Mouse (Mus musculus) spleen, postnatal 14 days (tissue): ENCODE data around the gene Tnfrsf25.

ENCODE experiments used
- DNase-seq, 2 experiments: peaks; one replicate each; pipeline ENCODE4 v3.0.0; 2021 to 2022; ENCODE audit warnings: low spot score in 2 of 2

The Tnfrsf25 gene

DNA sequence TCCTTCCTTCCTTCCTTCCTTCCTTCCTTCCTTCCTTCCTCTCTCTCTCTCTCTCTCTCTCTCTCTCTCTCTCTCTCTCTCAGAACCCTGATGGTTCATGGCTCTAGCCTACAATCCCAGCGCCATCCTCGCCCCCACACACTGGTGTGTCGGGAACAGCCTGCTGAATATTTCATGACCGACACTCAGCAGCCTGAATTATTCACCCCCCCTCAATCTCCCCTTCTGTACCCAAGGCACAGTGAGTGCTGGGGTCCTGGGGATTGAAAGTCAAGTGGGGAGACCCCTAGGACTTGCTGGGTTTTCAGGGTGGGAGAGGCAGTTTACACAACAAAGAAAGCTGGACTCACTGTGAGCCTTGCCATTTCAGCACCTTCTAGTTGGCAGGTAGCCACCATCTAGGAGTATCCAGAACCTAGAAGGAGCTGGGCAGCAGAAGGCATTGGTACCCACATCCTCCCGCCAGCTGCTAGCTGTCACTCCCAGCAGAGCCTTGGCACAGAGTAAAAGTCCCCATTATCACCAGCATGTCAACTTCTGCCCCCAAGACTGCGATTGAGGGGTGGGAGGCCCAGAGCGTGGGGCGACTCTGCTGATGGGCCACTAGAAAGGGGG is 25.9 kb downstream of the Tnfrsf25 start:
- no peak for DNase-seq

DNA sequence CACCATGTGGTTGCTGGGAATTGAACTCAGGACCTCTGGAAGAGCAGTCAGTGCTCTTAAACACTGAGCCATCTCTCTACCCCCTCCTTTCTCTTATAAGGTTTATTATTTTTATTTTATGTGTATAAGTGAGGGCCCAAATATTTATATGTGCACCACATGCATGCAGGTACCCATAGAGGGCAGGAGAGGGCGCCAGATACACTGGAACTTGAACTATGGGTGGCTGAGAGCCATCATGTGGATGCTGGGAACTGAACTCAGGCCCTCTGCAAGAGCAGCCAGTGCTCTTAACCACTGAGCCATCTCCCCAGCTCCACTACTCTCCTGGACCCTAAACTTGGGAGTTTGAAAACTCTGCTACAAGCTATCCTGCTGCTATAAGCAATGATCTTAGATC is 27.9 kb downstream of the Tnfrsf25 start:
- no peak for DNase-seq

DNA sequence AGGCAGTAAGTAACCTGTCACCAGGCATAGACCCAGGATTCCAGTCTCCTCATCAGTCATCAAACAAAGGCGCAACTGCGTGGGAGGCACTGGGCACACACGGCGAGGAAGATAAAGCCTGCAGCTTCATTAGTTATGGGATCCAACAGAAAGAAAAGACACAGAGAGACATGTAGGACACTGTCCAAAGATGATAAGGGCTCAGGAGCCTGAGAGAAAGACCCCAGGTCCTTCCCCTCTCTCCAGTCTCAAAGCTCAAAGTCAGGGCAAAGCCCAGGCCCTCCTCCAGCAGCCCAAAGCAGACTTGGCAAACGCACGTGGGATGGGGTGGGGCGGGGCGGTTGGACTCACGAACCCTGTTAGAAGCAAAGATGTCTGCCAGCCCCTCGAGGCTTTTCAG is 29.7 kb downstream of the Tnfrsf25 start:
- no peak for DNase-seq

DNA sequence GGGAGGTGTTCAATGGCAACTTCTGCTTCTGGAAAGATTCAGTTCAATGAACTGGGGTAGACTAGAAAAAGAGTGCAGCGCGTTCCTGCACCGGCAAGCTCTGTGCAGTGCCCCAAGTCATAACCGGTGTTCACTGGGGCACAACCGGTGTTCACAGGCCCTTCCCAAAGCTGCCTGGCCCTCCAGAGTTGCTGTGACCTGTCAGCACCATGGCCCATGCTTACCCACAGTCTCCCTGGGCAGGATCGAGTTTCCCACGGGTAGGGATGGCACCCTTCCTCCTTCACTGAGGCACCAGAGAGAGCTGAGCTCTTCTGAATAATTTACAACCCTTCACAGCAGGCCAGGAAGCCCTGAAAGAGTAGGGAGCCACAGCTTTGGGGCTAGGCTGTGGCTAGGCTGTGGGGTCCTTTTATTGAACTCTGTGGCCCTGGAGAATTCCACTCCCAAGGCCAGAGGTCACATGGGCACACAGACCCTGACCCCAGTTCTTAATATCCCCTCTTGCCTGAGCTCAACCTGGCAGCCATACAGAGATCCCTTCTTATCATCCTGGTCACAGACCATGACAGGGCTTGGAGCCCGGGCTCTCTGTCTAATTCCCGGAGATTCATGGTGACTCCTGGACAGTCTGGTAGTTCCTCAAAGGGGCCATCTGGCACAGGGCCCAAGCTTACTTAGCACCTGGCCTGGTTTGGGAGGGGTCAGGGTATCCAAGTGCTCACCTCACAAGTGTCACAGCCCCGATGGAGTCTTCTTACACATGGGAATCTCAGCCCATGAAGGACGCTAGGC is 30.5 kb downstream of the Tnfrsf25 start:
- no peak for DNase-seq

DNA sequence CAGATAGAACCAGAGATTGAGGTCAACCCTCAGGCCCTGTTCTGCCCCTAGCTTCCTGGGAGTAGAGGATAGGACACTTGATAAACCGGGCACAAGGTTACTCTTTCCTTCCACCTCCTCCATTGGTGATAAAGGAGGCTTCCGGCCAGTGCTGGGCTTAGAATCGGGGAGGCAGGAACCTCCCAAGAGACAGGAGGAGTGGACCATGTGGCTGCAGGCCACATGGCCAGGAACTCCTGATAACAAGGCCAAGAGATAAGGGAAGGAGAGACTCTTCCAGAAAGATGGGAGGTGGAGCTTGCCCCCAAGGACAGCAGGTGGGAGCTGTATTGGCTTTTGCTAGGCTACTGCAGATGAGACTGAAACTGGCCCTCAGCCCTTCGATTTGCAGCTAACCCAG is 34.8 kb downstream of the Tnfrsf25 start:
- DNase-seq = no peak

DNA sequence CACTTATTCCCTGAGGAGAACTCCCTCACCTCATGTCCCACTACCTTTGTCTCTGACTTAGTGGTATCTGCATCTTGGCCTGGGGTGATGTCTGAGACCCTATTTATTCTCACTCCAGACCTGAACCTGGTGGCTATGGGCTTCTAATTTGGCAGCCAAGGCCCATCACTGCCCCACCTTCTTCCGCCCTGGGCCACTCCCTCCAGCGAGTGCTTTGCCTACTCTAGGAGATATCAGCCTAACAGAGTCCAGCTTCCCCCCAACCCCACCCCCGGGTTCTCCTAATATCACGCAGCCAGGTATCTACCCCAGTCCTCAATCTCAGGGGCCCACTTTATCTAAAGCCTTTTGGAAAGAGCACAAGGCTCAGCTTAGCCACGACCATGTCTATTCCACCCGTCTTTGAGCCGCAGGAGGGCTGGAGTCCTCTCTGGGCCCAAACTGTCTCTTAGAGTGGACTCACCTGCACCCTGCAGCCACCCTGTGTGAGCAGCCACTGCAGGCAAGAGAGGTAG is 35.8 kb downstream of the Tnfrsf25 start:
- DNase-seq = no peak

DNA sequence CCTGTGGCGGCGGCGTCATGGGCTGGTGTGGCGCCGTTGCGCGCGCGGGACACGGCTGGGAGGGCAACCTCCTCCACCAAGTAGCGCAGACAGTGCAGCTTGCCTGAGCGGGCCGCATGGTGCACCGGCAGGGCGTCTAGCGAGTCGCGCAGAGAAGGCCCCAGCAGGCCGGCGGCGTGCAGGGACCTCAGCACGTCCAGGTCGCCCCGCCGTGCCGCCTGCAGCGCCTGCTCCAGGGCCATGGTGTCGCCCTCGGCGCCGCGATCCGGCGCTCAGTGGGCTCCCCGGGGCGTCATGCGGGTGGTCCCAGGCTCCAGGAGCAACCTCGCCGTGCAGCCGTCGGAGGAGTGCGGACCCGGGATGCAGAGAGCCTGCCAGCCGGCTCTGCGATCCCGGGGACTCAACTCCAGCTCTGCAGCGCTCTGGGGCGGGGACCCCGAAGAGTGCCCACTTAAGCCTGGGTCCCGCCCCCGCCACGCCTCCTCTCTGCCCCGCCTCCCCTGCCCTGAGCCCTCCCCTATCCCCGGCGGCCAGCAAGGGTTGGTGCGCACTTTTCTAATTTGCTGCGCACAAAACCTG is 36.3 kb downstream of the Tnfrsf25 start, which contains the start of gene Espn:
Gene Espn, minus strand, starts transcription at position 406 of the 579 bp plus-strand sequence.
- peak in 1 of 2 experiments; percentile 38 for DNase-seq

DNA sequence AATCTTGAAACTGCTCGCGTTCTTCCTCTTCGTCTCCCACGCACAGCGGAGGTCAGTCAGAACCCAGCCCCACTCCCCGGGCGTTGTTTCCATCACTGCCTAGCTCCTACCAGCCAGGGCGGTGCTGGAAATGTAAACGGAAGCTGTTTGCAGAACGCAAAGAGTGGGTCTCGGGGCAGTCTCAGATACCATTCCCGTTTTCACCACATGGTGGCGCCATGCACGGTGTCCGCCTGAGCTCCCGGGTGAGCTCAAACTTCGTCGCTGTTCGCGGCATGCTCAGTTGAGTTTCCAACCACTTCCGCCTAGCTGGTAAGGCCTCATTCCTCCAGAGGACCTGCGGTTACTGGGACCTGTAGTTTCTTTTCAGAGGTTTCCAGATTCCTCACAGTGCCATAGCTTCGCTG is 38.0 kb downstream of the Tnfrsf25 start:
- DNase-seq = peak; percentile 79 to 88

DNA sequence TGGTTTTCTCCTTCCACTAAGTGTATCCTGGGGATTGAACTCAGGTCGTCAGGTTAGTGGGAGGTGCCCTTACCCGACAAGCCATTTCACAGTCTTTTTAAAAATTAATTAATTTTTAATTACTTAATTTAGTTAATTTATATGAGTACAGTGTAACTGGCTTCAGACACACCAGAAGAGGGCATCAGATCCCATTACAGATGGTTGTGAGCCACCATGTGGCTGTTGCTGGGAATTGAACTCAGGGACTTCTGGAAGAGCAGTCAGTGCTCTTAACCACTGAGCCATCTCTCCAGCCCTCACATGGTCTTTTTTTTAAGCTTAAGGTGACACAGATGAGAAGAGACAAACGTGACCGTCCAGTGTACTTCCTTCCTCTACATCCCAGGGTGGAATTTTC is 39.3 kb downstream of the Tnfrsf25 start:
- DNase-seq = no peak

DNA sequence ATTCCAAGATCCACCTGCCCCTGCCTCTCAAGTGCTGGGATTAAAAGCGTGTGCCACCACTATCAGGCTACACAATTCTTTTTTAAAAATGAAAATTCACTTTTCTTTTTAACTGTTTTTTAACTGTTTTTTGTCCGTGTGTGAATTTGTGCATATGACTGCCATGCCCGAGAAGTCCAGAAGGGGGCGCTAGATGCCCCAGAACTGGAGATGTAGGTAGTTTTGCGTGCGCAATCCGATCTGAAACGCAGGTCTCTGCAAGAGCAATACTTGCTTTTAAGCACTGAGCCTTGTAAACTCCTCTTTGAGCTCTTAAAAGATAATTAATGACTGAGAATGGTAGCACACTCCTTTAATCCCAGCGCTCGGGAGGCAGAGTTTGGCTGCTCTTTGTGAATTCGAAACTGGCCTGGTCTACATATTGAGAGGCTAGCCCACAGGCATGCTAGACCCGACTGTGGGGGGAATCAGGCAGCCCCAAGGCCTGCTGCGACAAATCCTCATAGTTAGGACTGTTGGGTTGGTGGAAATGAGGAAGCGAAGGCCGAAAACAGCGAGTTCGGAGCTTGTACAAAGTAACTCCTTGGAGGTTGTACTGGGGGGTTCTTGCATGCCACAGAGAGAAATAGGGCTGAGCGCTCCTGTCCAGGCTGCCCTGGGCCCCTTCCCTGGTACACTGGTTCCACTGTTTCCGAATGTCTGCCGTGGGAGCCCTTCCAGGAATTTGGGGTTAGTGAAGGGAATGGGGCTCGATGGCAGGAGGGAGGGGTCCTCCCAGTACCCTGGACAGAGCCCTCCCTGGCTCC is 42.2 kb downstream of the Tnfrsf25 start:
- peak in 1 of 2 experiments; percentile 51 for DNase-seq

DNA sequence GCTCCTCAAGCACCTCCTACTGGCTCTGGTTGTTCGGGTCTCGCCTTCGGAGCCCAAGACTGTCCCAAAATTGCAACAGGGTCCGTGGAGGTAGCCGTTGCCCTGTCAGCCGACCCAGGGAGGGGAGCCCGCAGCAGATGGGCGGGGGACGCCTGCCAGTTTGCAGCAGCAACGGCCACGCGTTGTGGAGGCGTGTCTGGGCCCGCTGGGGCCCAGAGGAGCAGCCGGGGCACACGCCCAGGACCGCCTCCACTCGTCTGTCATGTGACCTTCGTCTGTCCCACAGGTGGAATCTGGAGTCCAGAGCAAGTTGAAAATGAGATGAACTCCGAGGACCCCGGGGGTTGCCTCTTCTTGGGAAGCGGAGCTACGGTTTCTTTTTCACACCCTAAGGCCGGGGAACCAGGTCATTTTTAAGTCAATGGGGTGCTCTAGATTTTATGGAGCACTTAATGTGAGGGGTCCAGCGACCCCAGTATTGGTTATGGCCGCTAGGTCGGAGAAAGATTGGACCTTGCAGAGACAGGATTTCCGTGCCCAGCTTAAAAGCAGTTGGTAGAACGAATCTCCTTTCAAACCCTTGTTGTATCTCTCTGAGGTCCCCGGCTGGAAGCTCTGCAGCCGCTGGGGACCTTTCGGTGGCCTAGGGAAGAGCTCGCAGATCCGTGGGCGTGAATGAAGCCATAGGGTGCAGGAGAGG is 43.0 kb downstream of the Tnfrsf25 start, which contains the start of gene Hes2:
Gene Hes2, plus strand, starts transcription at position 283 of the 700 bp plus-strand sequence.
- DNase-seq = no peak

DNA sequence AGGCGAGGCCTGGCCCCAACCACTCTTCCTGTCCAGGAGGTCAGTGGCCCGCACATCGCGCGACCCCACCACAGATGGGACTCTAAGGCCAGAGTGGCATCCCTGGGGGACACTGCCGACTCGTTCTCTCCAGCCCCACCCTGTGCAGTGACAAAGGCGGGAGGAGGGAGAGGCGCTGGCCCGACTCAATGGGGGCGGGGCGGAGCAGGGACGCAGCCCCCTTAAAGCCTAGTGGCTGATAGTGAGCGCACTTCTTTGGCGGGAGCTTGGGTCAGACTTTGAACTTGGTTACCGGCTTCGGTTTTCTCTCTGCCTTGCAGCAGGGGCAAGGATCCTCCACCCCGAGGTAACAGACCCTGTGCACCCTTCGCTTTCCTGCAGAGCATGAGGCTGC is 43.5 kb downstream of the Tnfrsf25 start:
- DNase-seq = no peak

DNA sequence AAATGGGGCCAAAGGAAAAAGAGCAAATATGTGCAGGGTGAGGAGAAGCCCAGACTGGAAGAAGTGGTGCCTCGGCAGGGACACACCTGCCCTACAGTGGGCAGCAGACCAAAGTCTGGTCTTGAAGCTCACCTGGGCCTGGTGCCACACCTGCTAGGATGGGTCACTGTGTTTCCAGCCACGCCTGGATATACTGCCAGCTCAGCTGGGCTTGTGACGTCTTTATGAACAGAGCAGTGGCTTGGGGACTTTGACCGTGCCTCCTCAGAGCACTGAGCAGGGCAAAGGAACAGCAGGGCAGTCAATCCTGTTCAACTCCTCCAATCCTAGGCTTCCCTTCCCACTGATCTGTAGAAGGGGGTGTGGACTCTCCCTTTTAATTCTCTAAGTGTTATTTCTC is 45.0 kb downstream of the Tnfrsf25 start:
- DNase-seq = no peak

DNA sequence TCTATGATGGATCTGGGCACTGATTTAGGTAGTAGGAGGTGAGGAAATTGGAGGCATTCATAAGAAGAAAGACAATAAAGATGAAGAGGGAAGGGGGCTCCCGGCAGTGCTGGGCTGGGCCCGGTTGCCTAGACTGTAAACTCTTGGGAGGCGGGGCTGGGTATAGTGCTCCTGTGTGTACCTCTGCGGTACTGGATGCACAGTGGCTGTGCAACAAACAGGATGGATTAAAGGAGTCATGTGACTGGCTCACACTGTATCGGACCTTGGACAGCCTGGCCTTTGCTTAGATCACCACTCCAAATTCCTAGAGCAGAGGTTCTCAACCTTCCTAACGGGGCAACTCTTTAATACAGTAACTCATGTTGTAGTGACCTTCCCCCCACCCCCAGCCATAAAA is 45.9 kb downstream of the Tnfrsf25 start:
- DNase-seq = no peak

DNA sequence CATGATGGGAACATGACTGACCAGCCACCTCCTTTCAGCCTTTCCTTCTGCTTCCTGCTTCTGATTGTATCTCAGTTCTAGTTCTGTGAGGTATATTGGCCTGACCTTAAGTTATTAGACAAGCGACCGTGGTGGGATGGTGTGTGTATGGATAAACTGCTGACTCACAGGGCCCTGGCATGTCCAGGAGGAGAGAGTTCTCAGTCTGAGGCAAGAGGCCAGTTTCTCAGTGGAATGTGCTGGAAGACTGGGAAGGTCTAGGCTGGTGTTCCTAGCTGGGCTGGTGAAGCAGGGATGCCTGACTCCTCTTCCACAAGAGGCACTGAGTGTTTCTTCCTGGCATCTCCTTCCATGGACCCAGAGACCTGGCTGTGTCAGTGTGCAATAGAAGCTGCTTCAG is 47.0 kb downstream of the Tnfrsf25 start:
- DNase-seq = no peak

DNA sequence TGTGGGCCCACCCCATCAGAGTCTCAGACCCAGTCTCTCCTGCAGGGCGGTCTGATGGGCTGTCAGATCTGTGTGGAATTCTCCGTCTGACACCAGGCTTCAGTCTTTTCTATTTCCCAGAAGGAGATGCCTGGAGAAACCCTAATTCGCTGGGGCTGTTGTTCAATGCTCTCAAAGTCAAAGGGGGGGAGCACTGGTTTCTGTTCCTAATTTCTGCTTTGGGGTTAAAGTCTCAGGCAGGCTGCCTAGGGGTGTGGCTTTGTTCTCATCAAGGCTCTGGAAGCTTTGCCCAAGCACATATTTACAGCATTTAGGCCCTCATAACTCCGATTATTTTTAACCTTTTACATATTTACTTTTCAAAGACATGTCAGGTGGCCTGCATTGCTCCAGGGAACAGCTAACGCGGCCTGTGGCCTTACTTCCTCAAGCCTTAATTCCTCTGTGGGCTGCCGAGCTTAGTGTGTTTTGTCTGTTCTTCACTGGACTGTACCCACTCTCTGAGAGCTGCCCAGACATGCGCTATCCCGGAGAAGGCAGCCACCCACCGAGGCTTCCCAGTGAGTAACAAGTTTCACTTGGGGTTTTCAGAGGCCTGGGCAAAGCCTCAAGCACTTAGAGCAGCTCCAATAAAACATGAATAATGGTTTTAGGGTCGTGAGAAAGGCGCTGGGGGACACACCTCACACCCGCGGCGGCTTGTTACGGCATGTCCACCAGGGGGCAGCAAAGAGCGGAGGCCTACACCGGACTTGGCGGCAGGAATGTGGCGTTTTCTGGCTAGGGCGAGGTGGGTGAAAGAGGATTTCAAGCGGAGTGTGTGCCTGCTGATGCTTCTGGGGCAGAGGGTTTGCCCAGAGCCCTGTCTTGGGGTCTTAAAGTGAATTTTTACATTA is 49.5 kb downstream of the Tnfrsf25 start:
- peak in 1 of 2 experiments; percentile 71 for DNase-seq

DNA sequence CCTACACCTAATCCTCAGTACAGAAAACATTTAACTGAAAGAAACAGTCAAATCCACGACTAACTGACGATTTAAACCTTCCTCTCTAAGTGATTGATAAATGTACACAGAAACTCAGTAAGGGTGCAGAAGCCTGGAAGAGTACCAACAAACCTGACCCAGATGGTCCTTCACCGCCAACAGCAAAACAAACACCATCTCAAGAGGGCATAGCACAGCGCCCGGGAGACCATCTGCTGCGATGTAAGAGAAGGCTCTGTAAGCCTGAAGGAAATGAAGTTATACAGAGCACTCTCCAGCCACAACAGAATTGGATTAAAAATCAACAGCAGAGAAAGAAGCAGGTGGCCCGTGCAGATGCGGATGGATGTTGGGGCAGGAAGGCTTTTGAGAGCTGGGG is 52.3 kb downstream of the Tnfrsf25 start:
- DNase-seq = no peak

DNA sequence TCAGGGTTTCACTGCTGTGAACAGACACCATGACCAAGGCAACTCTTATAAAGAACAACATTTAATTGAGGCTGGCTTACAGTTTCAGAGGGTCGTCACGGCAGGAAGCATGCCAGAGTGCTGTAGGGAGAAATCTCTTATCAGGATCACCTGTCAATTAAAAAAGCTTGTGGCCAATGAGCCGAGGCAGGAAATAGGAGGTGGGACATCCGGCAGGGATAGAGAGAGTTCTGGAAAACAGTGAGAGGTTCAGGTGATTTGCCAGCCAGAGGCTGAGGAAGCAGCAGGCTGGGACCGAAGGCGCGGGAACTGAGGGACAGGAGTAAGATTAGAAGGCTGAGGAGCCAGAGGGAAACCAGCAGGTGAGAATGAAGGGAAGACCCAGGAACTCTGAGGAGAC is 53.4 kb downstream of the Tnfrsf25 start:
- no peak for DNase-seq
